Mouse (Mus musculus) liver, embryonic 12.5 days (tissue): ENCODE results near the gene Ap1s3. TPM values are rescaled to one million over a fixed set of nuclear protein-coding genes. Genes with fewer than 3 reads are reported as not detected.

Experiments used
- ATAC-seq: fragments of 200-750 bp; cut with Nextera tagmentation; 2 replicates; pipeline ENCODE4 v1.8.0; 2017; ENCODE audit warnings: moderate number of reproducible peaks, mild to moderate bottlenecking, moderate library complexity
- H3K27ac ChIP-seq: fragments of 300-500 bp; sonication (generic); 2 replicates; pipeline ENCODE4 v1.5.1; 2016; ENCODE audit warnings: mild to moderate bottlenecking
- H3K27me3 ChIP-seq: fragments of 300-500 bp; sonication (generic); replicated peaks from 2 replicates; pipeline ENCODE4 v1.6.1; 2016; ENCODE audit warnings: mild to moderate bottlenecking, moderate library complexity
- H3K36me3 ChIP-seq: fragments of 300-500 bp; sonication (generic); 2 replicates; pipeline ENCODE4 v1.6.1; 2016; ENCODE audit warnings: mild to moderate bottlenecking, moderate library complexity
- H3K4me1 ChIP-seq: fragments of 300-500 bp; sonication (generic); 2 replicates; pipeline ENCODE4 v1.6.1; 2016
- H3K4me2 ChIP-seq: fragments of 300-500 bp; sonication (generic); 2 replicates; pipeline ENCODE4 v1.6.1; 2016; ENCODE audit warnings: mild to moderate bottlenecking, moderate library complexity
- H3K4me3 ChIP-seq: fragments of 300-500 bp; sonication (generic); 2 replicates; pipeline ENCODE4 v1.5.1; 2016; ENCODE audit warnings: mild to moderate bottlenecking, moderate library complexity
- H3K9ac ChIP-seq: fragments of 300-500 bp; sonication (generic); 2 replicates; pipeline ENCODE4 v1.6.1; 2016; ENCODE audit warnings: mild to moderate bottlenecking, moderate library complexity
- H3K9me3 ChIP-seq: fragments of 300-500 bp; sonication (generic); replicated peaks from 2 replicates; pipeline ENCODE4 v1.6.1; 2016; ENCODE audit warnings: mild to moderate bottlenecking, moderate library complexity
- WGBS: fragments of 180-500 bp; shearing (Covaris S2); methylation state at CpG from one replicate; pipeline ENCODE4 v1.1.7; 2016; ENCODE audit not compliant: insufficient replicate concordance; 5-methylcytosine and 5-hydroxymethylcytosine counted together
- polyA plus RNA-seq: library from polyadenylated mRNA; unstranded; fragments of >200 nt; fragmentation: Nextera tagmentation; extraction: Ambion mirVana; gene quantifications from 2 replicates; pipeline ENCODE4 v1.2.1, GENCODE M21; 2016

Ap1s3 gene
- polyA plus RNA-seq, result 0.25 and 0.31 TPM in 2 replicates

DNA sequence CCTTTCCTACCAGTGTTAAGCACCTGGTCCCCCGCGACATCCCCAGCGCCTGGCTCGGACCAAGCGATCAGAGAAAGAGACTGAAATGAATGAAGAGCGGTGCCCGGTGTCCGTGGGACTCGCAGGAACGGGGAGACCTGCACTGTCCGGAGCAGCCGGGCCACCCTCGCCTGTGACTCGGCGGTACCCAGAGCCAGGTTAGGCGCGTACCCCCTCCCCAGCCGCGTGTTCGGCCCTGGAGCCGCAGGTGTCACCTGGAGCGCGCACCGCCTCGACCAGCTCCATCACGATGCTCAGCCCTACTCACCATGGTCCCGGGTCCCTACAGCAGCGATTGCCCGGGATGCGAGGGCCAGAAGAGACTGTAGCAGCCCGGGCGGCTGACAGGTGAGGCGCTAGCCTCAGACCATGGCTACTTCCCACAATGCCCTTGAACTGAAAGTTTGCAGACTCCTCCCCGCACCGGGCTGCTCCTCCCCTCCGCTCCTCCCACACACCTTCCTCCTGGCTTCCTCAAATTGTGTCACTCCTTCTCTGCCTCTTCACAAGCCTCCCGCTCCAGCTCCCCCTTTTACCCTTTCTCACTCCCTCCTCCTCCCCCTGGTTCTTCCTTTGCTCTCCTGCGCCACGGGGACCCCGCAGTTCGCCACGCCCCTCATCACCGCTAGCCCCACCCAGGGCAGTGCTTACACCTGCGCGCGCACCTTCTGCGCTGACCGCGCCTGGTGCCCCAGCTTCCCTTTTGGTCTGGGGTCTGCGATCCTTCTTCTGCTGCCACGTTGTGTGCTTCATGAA is at the start of gene Ap1s3:
Gene Ap1s3 (minus strand): TSS at position 430 of the 795 bp plus-strand sequence.
- no peak within 1 kb of the TSS; the same call in 1 of the 2 replicates for H3K27ac ChIP-seq
- no peaks in the 10 kb centered on the region for H3K36me3 ChIP-seq
- peak; percentile 92 for ATAC-seq
- peaks cover 29% of the 10 kb centered on the region for H3K4me1 ChIP-seq
- H3K4me2 ChIP-seq, result peak within 1 kb of the TSS; percentile 94
- peaks cover 19% of the 10 kb centered on the region for H3K27me3 ChIP-seq
- H3K4me3 ChIP-seq, result peak within 1 kb of the TSS; percentile 74
- H3K9ac ChIP-seq, result peak within 1 kb of the TSS; percentile 76
- WGBS, result under 1% methylated on average over 51 of the region's 51 CpGs
- no peaks in the 10 kb centered on the region for H3K9me3 ChIP-seq

DNA sequence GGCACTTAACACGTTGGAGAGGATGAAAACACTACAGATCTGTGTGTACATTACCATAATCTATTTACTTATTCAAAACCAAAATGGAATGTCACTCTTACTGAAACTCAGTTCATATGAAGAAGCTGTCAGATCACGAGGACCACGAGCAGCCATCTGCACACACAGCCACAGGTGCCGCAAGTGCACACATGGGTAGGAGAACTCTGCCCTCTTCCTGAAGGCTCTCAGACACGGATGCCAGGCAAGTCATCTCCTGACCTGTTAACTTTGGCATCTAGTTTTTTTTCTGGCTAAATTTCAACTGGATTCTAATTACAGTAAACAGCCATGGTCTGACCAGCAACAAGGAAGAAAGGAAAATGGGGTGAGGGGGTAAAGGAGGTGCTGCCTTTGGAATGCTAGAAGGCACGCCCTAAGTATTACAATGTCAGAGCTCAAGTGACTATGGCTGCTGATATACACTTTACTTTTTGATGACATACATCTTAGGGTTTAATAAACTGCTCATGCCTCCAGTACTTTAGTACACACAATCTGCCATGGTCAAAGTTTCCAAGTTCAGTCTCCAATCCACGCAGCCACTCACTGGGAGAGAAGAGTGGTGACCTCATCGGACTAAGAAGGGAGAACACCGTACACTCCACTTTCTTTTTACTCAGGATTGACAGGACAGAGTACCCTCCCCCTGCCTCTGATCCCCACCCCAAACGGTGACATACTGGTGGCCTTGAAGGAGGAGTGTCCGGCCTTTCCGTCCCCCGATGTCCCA is 42.6 kb upstream of the Ap1s3 start:
- H3K4me3 ChIP-seq, result no peak overlapping the region
- H3K4me2 ChIP-seq, result no peak overlapping the region
- no peaks in the 10 kb centered on the region for H3K9me3 ChIP-seq
- H3K27me3 ChIP-seq, result no peaks in the 10 kb centered on the region
- H3K4me1 ChIP-seq, result 0 out of 2 replicates have a peak, but pooled peaks cover 3% of the 10 kb centered on the region
- peaks cover 17% of the 10 kb centered on the region for H3K36me3 ChIP-seq
- WGBS, result 83% methylated on average over 13 of the region's 13 CpGs
- no peak overlapping the region for H3K27ac ChIP-seq
- ATAC-seq, result no peak
- no peak overlapping the region for H3K9ac ChIP-seq

DNA sequence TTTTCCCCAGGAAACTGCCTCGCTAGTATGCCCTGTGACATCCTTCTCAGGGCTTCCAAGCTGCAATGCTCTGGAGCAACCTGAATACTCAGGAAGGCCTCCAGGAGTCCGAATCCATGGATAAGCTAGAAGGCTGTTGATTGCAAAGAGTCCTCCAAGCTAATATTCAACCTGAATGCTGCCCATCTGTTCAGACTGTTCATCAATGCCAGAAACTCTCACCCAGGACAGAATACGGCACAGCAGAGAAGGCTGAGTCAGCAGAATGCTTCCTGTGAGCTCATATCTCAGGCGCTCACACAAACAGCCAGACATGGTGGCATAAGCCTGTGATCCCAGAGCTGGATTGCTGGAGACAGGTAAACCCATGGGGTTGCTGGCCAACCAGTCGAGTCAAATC is 41.3 kb upstream of the Ap1s3 start:
- Histone ChIP-seq H3K9ac (no peak overlapping the region), H3K27ac (no peak overlapping the region), H3K4me3 (no peak overlapping the region), H3K4me2 (no peak overlapping the region), H3K27me3 (no peaks in the 10 kb centered on the region), H3K9me3 (no peaks in the 10 kb centered on the region), H3K4me1 (0 out of 2 replicates have a peak, but pooled peaks cover 3% of the 10 kb centered on the region), H3K36me3 (peaks cover 17% of the 10 kb centered on the region)
- WGBS, result 75% methylated on average over 5 of the region's 5 CpGs
- no peak for ATAC-seq

DNA sequence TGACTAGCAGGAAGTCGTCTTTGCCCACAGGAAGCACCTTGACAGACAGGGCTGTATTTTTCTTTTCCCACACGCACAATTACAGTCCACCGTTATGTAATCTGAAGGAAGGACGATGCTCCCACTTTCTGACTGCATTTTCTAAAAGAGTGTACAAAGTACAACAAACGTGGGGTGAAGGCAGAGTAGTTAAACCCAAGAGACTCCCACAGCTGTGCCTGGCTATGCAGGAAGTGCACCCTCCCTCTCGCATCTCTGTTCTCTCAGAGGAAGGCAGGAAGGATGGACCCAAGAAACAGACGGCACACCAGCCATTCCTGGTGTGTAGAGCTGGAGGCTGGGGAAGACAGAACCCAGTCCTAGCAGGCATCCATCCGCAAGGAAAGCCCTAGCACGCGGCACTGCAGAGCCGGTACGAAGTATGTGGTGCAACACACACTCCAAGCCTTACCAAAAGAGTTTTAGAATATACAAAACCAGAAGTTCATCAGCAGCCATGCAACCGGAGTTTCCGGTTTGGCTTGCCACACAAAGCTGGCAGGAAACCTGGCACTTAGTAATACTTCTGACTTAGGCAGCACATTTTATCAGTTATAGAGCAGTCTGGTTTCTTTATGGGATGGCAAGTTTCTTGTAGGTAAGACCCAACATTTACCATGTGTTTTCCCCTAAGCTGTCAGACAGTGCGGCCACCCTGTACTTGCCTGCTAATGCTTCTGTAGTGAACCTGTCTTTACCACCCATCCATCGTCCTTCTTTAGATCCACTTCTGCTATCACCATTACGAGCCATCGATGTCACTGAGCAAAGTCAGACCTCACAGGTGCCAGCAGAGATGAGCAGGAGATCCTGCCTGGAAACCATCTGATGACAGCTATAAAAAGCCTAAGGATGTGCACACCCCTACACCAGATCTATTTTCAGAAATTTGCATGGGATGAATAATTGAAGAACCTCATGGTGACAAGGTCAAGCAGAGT is 39.7 kb upstream of the Ap1s3 start:
- Histone ChIP-seq H3K9me3 (no peaks in the 10 kb centered on the region), H3K9ac (no peak overlapping the region), H3K4me2 (no peak overlapping the region), H3K4me3 (no peak overlapping the region), H3K4me1 (0 out of 2 replicates have a peak, but pooled peaks cover 3% of the 10 kb centered on the region), H3K27ac (peak overlapping the region; percentile 53; the same call in 1 of the 2 replicates), H3K36me3 (peaks cover 26% of the 10 kb centered on the region), H3K27me3 (no peaks in the 10 kb centered on the region)
- ATAC-seq, result no peak
- WGBS, result 43% methylated on average over 18 of the region's 18 CpGs

DNA sequence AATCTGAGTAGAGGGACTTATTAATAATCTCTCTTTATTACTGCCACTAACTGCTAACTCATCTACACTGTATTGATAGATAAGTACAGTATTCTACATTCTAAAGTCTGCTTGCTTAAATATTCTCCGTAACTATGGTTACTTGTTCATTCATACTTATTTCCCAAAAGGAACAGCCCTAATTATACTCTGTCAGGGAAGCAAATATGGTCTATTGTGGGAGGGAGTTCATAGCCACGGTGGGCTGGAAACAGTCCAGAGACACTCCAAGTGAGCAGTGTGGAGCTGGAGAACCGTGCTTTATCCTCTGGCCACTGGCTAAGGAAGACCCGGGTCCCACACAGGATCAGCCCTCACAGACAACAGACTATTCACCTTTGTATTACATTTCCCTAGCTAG is 38.9 kb upstream of the Ap1s3 start:
- H3K27me3 ChIP-seq, result no peaks in the 10 kb centered on the region
- 0 out of 2 replicates have a peak, but pooled peaks cover 3% of the 10 kb centered on the region for H3K4me1 ChIP-seq
- 47% methylated on average over 4 of the region's 4 CpGs for WGBS
- no peak overlapping the region for H3K4me2 ChIP-seq
- peaks cover 30% of the 10 kb centered on the region for H3K36me3 ChIP-seq
- no peak overlapping the region for H3K9ac ChIP-seq
- H3K27ac ChIP-seq, result no peak overlapping the region
- H3K4me3 ChIP-seq, result no peak overlapping the region
- no peak for ATAC-seq
- no peaks in the 10 kb centered on the region for H3K9me3 ChIP-seq

DNA sequence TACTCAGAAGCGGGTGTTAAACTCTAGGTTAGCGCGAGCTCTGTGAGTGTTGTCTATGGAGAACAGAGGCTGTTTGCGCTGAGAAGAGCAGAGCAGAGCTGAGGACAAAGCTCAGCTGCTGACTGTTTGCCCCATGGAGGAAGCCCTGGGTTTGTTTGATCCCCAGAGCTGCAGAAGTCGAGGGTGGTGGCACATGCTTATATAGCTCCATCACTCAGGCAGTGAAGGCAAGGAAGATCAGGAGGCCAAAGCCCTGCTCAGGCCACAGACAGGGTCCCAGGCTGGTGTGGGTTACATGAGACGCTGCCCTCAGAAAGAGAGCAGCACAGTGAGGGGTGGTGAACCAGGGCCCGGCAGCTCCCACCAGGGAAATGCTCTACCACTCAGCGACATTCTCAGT is 38.4 kb upstream of the Ap1s3 start:
- 0 out of 2 replicates have a peak, but pooled peaks have one; percentile 18 for ATAC-seq
- no peak overlapping the region for H3K27ac ChIP-seq

DNA sequence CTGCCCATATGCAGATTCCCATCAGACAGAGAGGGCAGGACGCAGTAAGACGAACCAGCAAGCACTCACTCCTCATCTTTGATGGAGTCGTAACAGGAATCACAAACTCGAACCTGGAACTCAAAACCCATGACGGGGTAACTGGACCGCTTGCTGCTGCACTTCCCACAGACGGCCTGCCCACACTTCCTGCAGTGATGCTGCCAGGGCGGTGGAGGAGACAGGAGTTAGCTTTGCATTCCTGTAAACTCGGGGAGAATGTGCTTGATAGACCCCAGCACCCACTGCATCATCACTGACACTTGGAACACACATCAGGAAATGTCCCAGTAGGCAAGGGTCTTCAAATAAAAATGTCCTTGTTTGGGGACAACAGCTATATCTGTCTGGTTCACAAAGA is 35.6 kb upstream of the Ap1s3 start:
- H3K4me2 ChIP-seq, result no peak overlapping the region
- no peaks in the 10 kb centered on the region for H3K9me3 ChIP-seq
- WGBS, result 74% methylated on average over 9 of the region's 9 CpGs
- 0 out of 2 replicates have a peak, but pooled peaks cover 3% of the 10 kb centered on the region for H3K4me1 ChIP-seq
- ATAC-seq, result no peak
- H3K4me3 ChIP-seq, result no peak overlapping the region
- no peak overlapping the region for H3K9ac ChIP-seq
- no peaks in the 10 kb centered on the region for H3K27me3 ChIP-seq
- peaks cover 25% of the 10 kb centered on the region; the same call in 1 of the 2 replicates for H3K36me3 ChIP-seq
- H3K27ac ChIP-seq, result no peak overlapping the region

More for the DNA sequence above, 38.4 kb upstream of the Ap1s3 start:
- H3K9me3 ChIP-seq, result no peaks in the 10 kb centered on the region
- H3K4me2 ChIP-seq, result no peak overlapping the region
- no peaks in the 10 kb centered on the region for H3K27me3 ChIP-seq
- no peak overlapping the region for H3K9ac ChIP-seq
- H3K4me1 ChIP-seq, result 0 out of 2 replicates have a peak, but pooled peaks cover 3% of the 10 kb centered on the region
- H3K36me3 ChIP-seq, result peaks cover 33% of the 10 kb centered on the region
- WGBS, result 77% methylated on average over 8 of the region's 8 CpGs
- no peak overlapping the region for H3K4me3 ChIP-seq

DNA sequence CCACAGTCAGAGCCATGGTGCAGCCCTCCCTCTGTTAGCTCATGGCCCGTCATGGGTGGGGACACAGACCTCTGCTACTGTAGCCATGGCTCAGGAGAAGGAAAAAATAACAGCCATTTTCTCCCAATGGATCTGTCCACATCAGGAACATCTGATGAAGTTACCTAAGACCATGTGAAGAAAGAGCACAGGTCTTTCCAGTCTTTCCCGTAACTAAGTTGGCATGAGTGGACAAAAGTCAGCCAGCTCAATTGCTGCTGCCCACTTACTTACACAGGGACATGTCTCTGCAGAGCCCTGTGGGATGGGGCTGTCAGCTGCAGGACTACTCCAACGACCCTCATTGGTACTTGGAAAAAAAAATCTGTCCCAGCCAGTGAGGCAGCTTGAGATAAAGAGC is 34.9 kb upstream of the Ap1s3 start:
- ATAC-seq, result no peak
- Histone ChIP-seq H3K36me3 (peaks cover 28% of the 10 kb centered on the region; the same call in 1 of the 2 replicates), H3K9me3 (no peaks in the 10 kb centered on the region), H3K27me3 (no peaks in the 10 kb centered on the region), H3K27ac (no peak overlapping the region), H3K4me1 (0 out of 2 replicates have a peak, but pooled peaks cover 3% of the 10 kb centered on the region), H3K9ac (no peak overlapping the region), H3K4me2 (no peak overlapping the region), H3K4me3 (no peak overlapping the region)
- WGBS, result 64% methylated on average over 3 of the region's 3 CpGs

DNA sequence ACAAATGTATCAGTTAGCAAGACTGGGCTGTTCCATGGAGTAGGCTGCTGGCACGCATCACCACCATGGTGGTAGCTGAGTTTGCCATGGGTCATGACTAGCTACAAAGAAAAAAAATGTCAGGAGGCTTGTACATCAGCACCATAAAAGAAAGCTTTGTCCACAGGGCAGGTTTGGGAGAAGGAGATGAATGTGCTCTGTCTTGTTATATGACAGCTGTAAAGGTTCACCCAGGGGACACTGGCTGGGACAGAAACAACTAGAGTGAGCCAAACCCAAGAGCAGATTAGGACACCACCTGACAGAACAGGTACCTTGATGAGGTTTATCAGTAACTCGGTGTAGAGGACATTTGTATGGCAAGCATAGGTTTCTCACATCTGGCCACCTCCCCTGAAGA is 32.9 kb upstream of the Ap1s3 start:
- Histone ChIP-seq H3K4me2 (no peak overlapping the region), H3K9me3 (no peaks in the 10 kb centered on the region), H3K4me1 (no peaks in the 10 kb centered on the region), H3K4me3 (no peak overlapping the region), H3K27me3 (no peaks in the 10 kb centered on the region), H3K36me3 (peaks cover 29% of the 10 kb centered on the region; the same call in 1 of the 2 replicates), H3K27ac (no peak overlapping the region), H3K9ac (no peak overlapping the region)
- 80% methylated on average over 2 of the region's 2 CpGs for WGBS
- no peak for ATAC-seq

DNA sequence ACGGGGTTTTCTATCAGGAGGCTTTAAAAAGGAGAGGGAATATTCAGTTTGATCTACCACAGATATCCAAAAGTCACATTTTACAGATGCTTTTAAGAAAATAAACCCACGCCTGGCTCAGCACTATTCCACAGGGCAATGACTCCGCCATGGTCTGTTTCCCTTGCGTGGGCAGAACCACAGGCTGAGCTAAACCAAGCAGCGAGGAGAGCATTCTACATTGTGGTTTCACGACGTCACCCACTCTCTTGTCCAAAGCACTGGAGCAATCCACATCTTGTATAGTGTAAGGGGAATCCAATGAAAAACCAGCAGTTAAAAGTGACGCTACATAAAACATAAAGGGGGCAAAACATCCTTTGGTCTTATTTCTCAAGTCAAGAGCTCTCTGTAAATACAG is 31.7 kb upstream of the Ap1s3 start:
- Histone ChIP-seq H3K4me2 (no peak overlapping the region), H3K9ac (no peak overlapping the region), H3K27me3 (no peaks in the 10 kb centered on the region), H3K4me3 (no peak overlapping the region), H3K27ac (no peak overlapping the region), H3K9me3 (no peaks in the 10 kb centered on the region), H3K36me3 (peaks cover 29% of the 10 kb centered on the region; the same call in 1 of the 2 replicates), H3K4me1 (peaks cover 2% of the 10 kb centered on the region; the same call in 1 of the 2 replicates)
- ATAC-seq, result no peak
- WGBS, result 75% methylated on average over 8 of the region's 8 CpGs

DNA sequence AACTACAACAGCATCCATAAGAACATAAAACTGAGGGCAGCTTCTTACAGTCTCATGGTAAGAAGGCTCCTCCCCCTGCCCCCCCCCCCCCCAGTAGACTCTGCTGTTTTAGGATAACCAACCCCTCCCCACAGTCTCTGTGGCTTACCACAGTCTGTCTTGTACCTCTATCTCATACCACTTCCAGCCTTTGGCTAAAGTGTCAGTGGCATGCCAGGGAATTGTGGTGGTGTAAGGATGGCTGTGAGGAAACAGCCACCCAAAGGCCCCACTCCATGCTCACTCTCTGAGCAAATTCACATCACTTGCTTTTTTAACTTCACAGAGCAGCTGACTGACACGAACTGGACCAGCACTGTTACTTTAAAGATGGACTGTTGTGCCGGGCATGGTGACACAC is 26.7 kb upstream of the Ap1s3 start:
- no peak overlapping the region for H3K4me3 ChIP-seq
- H3K27me3 ChIP-seq, result no peaks in the 10 kb centered on the region
- 51% methylated on average over 2 of the region's 2 CpGs for WGBS
- 0 out of 2 replicates have a peak, but pooled peaks have one; percentile 10 for ATAC-seq
- H3K9me3 ChIP-seq, result no peaks in the 10 kb centered on the region
- H3K27ac ChIP-seq, result no peak overlapping the region
- H3K4me2 ChIP-seq, result no peak overlapping the region
- H3K36me3 ChIP-seq, result peaks cover 4% of the 10 kb centered on the region; the same call in 1 of the 2 replicates
- H3K4me1 ChIP-seq, result peaks cover 3% of the 10 kb centered on the region; the same call in 1 of the 2 replicates
- no peak overlapping the region for H3K9ac ChIP-seq
